Mouse (Mus musculus): Measurements from ENCODE around the gene Mkrn2.
"Not testable (repeated sequence)": the region's sequence is repeated elsewhere in the genome, so short reads cannot be mapped to it uniquely, and the experiment has no call there.

Gene Mkrn2

DNA sequence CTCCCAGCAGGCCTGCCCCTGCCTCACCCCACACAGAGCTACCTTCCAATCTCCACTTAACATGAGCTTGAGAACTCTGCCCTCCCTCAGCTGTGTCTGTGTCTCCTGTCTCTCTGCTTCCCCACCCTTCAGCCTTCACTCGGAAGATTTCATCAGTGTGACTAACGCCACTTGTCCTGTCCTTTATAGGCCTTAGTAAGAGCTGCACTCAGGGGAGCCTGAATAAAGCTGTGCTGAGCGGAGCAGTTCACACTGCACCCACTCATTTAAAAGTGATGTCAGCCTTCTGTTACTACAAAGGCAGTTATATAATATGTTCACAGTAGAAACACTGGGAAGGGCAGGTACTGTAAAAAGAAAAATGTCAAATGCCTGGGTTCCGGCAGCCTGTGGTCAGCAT, 5.7 kb downstream of the Mkrn2 start:
- no peak for DNase-seq (ENCODE audit: low spot score)

DNA sequence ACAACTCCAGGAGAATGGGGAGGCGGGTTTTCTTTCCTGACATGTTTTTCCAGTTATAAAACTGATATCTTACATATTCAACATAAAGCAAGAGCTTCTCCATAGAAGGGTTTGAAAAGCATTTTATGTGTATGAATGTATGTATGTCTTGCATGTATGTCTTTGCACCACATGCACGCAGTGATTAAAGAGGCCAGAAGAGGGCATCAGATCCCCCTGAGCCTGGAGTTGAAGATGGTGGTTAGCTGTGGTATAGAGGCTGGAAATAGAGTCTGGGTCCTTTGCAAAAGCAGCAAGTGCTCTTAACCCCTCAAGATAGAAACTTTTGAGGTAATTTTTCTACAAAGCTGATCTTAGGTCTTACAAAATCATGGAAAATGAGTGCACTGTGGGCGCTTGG, 7.4 kb downstream of the Mkrn2 start:
- DNase-seq (ENCODE audit: low spot score) = no peak

DNA sequence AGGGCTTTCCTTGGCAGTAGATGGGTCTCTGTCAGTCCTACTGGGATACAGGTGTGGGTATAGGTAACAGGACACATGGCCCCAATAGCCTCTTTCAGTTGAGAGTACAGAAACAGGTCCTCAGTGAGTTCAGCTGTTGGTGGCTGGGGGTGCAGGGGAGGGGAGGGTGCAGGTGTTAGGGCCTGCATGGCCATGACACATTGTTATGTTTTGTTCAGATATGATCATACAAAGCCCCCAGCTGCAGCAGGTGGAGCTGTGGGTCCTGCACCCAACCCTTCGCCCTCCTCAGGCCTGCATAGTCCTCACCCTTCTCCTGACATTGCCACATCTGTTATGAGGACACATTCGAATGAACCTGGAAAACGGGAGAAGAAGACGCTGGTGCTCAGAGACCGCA, 8.6 kb downstream of the Mkrn2 start:
- no peak for DNase-seq (ENCODE audit: low spot score)

DNA sequence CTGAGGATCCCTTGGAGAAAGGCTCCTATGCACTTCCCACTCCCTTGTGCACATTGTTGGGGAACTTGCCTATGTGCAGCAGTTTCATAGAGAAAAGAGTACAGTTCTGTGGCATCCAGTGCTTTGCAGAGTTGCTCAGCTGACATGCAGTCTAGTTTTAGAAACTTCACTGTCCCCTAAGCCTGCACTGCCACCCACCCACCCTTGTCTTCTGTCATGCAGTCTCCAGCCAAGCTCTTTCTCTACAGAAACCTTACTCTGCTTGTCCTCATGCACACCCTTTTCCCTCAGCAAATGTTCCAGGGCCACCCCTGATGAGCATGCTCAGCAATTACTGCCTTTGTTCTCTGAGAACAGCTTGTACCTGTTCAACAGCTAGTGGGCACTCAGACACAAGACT, 12.1 kb downstream of the Mkrn2 start:
- no peak for DNase-seq (ENCODE audit: low spot score)

DNA sequence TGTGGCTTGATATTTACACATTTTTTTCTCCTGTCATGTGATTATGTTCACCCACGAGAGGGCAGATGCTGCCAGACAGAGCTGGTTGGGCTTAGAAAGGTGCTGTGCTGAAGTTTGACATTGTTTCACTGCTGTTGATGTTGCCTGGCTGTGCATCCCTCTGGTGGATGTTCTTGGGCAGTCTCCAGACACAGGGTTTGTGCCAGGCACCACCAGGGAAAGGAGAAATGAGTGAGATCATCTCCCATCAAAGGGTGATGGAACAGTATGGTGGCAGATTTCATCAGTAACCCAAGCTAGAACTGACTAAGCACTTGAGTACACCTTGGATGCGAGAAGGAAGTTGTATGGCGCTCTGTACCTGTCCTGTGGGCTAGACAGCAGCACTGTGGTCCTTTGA, 14.3 kb downstream of the Mkrn2 start:
- no peak for DNase-seq (ENCODE audit: low spot score)

DNA sequence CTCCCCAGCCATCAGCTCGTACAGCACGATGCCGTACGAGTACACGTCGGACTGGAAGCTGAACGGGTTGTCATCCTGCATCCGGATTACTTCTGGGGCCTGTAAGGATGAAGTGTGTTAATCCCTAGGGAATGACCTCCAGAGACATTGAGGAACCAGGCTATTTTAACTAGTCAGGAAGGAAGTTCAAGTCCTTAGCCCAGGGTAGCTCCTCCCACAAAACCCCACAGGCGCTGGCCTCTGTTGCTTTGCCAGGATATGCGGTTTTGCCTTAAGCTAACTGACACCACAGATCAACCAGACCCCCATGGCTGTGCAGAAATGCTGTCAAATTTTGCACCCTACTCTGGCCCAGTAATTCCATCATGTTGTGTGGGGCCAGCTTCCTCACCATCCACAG, 18.1 kb downstream of the Mkrn2 start:
- DNase-seq (ENCODE audit: low spot score) = no peak

DNA sequence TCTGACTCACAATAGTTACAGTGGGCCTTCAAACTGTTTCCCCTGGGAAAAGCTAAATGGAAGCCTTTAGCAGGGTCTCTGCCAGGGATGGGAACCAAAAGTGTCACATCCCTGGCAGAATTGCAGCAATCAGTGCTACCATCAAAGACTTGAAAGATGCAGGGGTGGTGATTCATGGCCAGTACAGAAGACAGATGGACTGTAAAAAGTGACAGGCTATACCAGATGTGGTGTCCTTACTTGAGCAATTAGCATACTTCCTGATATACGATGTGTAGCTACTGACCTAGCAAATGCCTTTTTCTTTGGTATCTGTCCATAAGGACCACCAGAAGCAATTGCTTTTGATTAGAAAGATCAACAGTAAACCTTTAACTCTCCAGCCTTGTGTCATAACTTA, 19.2 kb downstream of the Mkrn2 start:
- DNase-seq (ENCODE audit: low spot score) = no peak

DNA sequence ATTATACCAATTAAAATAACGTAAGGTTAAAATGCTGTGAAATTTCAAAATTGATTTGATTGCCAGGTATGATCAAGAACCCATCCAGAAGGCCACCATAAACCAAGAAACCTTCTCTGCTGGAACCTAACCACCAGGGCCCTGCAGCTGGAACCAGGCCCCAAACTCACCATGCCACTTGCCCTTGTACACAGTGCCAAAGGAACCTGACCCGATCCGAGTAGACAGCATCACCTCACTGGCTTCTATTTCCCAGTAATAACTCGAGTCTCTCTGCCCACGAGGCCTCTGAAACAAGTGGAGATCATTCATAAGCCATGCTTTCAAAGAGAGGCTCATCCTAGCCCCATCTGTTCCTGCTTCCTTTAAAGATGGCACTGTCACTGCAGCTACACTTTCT, 24.4 kb downstream of the Mkrn2 start:
- no peak for DNase-seq (ENCODE audit: low spot score)

DNA sequence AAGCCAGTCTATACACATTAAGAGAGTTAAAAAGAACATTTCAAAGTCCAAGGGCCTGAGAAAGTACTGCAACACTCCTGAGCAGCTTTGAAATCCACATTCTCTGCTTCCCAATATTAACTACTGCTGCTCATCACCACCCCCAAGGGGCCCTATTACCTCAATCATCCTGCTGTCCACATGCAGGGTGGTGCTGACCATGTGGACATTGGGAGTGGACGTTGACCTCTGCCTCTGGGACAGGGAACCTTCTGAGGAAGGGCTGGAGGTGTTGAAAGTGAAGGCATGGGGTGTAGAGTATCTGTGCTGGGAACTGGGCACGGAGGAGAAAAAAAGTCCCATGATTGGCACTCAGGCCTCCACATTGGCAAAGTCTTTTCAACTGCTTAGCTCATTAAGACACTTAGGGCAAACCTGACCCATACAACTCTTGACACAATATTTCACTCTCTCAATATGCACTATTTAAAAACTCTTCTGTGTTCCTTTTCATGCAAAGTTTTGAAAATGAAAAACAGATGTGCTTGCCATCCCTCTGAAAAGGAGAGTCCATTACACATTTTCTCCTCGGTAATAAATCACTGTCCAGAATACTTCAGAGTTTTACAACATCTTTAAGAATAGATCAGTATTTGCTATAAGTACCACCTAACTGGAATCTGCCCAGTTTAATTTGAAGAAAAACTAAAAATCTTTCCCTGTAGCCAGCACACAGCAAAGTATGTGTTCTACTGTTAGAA, 29.5 kb downstream of the Mkrn2 start:
- no peak for DNase-seq (ENCODE audit: low spot score)

DNA sequence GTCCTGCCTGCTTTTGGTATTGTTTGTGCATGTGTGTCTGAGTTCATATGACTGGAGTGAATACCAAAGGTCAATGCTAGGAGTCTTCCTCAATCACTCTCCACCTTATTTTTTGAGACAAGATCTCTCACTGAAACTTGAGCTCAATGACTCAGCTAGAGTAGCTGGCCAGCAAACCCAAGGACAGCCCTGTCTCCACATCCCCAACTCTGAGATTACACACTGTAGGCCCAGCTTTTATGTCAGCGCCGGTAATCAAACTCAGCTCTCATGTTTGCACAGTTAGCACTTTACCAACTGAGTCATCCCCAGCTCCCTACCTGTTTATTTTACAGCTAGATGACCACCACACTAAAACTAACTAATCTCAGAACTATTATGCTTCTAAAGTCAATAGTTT, 32.3 kb downstream of the Mkrn2 start:
- no peak for DNase-seq (ENCODE audit: low spot score)

DNA sequence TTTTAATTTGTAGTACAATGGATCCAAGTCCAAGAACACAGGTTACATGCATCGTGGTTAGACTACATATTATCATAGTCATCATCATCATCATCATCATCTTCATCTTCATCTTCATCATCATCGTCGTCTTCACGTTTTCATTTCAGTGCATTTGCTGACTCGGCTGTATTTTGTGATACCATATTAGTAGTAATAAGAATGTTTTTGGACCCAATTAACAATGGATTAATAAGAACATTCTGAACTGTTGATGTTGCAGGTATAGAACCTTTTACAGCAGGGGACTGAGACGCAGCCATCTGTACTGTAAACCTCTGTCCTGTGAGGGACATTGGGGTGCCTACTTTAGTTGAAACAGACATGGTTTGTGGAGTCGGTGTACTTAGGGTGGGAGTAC, 36.5 kb downstream of the Mkrn2 start:
- not testable (repeated sequence) for DNase-seq (ENCODE audit: low spot score)

DNA sequence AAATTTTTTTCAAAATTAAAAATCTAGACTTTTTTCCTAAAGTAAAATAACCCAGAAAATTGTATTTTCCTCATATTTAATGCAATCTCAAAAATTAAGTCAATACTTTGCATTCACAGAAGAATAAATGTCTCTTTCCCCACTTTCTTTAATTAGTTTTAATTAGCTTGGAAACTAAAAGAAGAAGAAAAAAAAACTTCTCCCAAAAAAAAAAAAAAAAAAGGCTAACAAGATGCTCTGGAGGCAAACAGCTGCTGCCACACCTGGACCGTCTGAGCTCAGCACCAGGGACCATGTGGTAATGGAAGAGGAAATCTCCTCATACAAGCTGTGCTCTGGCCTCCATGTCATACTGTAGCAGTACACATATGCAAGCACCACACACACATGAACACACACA, 41.6 kb downstream of the Mkrn2 start:
- DNase-seq (ENCODE audit: low spot score) = no peak

DNA sequence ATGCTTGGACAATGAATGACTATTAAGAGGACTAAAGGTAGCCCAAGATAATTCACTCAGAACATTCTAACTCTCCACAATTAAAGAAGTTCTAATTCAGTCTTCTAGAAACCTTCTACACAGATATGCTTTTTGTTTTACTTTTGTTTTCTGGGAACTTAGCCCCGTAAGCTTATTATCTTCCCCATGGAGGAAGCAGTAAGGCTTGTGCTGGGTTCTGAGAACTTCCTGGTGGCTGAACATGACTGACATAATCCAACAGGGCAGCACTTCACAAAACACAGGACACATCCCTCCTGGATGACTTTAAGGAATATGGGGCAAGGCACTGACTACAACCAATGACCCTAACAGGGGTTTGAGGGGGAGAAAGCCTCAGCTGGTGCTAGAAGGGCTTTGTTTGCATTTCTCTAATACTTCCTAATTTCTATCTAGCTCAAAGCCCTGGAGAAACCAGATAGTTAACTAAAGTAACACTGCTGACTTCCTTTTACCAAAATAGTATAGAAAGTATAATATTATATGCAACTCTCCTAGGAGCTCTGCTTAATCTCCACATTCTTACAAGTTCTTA, 48.2 kb downstream of the Mkrn2 start:
- DNase-seq (ENCODE audit: low spot score) = no peak

DNA sequence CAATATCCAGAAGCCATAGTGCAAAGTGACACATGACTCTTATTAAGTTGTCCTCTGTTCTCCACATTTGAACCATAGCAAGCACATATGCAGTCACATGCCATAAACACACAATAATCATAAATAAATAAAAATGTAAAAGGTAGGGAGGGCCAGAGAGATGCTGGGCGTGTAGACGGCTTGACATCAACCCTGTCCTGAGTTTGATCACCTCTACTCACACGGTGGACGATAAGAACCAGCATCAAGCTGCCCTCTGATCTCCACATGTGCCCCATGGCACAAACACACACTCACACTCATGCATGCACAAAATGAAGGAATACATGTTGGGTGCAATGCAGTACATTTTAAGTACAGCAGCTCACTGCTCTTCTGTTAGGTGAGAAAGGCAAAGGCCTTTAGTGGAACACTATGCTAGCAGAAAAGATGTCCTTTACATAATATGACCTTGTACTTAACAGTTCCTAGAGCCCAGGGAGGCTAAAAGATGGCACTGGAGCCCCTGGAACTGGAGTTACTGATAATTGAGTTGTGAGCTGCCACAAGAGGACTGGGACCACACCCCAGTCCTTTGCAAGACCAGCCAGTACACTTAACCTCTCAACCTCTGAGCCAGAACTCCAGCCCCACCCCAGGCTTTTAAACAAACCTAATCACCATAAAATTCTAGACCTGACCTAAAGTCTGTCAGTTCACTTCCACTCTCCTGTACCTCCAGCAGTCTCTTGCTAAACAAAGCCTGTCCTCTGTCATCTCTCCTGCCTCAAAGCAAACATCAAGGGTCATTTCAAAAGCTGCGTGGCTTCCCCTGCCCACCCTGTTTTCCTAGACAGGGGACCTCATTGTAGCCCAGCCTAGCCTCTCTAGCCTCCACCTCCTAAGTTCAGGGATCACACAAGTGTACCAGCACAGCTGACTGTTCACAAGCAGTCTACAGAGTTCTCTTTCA, 49.0 kb downstream of the Mkrn2 start:
- no peak for DNase-seq (ENCODE audit: low spot score)

DNA sequence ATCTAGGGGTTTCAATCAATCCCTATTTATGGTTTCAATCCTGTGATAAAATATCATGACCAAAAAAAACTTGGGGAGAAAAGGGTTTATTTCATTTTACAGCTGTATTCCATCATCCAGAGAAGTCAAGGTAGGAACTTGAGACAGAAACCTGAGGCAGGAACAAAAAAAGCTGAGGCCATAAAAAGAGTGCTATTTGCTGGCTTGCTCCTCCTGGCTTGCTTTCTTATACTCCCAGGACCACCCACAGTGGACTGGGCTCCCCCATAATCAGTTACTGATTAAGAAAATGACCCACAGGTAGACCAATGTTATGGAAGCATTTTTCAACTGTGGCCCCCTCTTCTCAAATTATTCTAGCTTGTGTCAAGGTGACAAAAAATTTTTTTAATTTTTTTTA, 50.0 kb downstream of the Mkrn2 start:
- no peak for DNase-seq (ENCODE audit: low spot score)

DNA sequence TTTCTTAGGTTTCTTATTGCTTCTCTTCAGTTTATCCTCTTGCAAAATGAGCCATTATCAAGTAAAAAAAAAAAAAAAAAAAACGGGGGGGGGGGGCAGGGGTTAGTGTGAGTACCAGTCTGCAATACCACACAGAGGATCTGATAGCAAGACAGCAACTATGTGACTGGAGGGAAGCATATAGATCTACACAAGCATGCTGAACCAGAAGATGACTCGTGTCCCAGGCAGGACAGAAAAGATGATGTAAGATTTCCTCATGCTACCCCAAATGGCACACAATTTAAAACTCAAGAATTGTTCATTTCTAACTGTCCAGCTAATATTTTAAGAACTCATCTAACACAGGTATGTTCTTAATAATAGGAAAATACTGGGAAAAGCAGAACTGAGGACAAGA, 52.2 kb downstream of the Mkrn2 start:
- no peak for DNase-seq (ENCODE audit: low spot score)

DNA sequence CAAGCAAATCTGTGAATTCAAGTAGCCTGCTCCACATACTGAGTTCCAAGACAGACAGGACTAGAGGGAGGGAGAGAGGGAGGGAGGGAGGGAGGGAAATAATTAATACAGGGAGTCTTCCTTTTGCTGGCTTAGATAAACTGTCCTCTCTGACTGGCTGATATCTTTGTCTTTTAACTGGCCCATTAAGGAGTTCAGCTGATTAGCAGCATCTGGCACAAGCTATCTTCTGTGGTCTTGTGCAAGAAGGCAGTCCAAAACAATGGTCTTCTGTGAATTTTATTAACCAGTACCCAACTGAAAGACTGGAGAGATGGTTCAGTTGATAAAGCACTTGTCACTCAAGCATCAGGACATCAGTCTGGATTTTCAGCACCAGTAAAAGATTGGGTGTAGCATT, 57.1 kb downstream of the Mkrn2 start:
- no peak for DNase-seq (ENCODE audit: low spot score)

DNA sequence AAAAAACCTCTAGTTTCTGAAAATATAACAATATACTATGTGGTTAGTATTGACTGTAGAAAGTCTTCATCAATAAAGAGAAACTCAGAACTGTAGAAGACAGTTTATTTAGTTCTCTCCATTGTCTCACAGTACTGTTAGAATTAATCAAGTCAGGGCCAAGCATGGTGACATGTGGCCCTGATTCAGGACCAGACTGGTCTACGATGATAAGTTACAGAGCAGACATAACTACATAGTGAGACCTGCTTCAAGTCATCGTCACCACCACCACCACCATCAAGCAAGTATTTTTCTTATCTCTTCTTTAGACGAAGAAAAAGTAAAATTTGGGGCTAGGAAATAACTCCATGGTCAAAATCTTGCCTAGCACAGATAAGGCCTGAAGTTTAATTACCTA, 62.6 kb downstream of the Mkrn2 start:
- no peak for DNase-seq (ENCODE audit: low spot score)

DNA sequence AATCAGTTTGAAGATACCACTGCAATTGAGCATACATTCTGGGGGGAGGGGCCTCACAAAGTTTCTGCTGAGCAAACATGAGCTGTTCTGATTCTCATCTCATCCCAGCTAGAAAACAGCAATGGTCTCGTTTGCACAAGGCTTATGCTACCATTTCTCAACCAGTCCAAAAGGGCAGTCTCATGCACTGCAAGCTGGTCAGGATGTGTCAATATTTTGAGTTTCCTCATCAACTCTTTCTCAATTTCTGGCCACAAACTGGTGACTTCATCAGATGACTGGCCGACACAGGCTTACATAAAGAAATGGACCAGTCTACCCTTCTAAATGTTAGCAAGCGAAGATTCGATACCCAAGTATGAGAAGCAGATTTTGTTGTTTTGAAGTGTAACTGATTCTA, 64.9 kb downstream of the Mkrn2 start:
- no peak for DNase-seq (ENCODE audit: low spot score)
